Mouse (Mus musculus) retina, adult 2 months (tissue): ENCODE data around the gene Cops8.

Experiments used
- DNase-seq: peaks from one replicate; pipeline ENCODE4 v3.0.0-alpha.2; 2012; ENCODE audit warnings: low read depth, low spot score

Gene Cops8

DNA sequence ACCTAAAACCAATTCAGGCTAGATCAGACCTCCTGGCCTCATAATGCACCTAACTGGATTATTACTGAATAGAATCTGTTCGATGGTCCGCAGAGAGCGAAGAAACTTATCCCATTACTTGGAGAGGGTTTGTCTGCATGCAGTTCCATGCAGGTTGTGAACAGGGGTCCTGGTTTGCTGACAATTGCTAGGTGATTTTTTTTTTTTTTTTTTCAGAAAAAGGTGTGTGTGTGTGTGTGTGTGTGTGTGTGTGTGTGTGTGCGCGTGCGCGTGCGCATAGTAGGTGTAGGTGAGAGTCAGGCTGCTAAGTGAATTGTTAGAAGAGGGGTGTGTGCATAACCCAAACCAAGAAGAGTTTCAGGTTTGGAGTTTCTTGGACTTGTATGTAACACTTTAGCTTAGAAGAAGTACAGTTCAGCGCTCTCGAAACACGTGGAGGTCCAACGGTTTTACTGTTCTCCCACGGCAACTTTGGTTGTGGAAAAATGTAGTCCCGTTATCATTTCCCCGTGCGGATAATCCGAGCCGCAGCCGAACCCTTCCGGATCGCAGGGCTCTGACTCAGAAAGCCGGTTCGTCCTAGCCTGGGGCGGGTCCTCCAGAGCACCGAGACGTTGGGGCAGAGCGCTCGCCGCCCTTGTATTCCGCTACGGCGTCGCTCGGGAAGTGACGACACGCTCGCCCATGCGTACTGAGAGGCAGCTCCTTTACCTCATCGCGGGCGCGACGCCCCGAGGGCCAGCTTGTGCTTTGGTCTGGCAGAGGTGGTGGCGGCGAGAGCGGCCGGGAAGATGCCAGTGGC is at the start of gene Cops8:
TSS of gene Cops8 (plus strand) at position 223 of the 802 bp plus-strand sequence.
- DNase-seq = peak; percentile 95

DNA sequence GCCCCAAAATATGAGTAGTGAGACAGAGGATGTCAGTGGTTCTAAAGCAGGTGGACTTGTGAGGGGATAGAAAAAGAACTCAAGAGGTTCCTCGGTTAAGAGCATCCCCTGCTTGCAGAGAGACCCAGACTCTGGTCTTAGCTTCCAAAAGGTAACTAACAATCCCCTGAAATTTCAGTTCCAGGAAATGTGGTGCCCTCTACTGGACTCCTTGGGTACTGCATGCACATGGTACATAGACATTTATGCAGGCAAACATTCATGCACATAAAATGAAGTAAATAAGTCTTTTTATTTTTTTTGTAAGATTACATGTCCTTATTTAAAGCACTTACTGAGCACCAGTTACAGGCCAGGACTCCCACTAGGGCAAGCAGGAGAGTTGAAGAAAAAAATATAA is 45.6 kb upstream of the Cops8 start:
- no peak for DNase-seq

DNA sequence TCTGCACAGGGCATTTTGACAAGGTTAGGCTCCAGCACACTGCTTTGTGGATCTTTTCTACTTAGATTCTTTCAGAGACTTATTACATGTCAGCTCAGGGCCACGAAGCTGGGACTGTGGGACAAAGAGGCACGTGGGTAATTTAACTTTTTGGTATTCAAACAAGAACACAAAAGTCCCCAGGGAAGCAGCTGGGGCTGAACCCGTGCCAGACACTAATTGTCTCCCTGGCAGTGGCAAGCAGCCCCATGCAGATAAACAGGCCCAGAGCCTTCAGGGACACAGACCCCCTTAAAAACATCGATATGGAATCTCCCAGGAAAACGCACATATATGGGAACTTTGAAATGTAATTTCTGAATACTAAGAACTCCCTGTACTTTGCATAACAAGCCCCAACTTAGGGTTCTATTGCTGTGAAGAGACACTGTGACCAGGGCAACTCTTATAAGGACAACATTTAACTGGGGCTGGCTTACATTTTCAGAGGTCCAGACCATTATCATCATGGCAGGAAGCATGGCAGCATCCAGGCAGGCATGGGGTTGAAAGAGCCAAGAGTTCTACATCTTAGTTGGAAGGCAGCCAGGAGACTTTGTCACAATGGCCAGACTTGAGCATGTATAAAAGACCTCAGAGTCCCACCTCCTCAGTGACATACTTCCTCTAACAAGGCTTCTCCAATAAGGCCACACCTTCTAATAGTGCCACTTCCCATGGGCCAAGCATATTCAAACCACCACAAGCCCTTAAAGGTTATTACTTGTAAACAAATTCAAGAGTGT is 41.6 kb upstream of the Cops8 start:
- no peak for DNase-seq

DNA sequence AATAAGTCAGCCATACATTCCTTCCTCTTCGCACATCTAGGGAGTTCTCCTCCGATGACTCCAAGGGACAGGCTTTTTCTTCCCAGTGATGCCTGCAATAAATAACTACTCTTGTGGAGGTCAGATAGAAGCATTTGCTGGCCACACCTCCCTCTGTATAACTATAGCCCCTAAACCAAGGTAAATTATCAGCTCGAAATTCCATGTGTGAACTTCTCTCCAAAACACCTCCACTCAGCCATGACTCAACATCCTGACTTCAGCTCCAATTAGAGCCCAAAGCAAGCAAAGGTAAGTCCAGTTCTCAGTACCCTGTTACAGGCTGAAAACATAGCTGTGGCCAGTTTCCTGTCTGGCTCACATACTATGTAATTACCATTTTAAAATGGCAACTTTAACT is 38.8 kb upstream of the Cops8 start:
- no peak for DNase-seq

DNA sequence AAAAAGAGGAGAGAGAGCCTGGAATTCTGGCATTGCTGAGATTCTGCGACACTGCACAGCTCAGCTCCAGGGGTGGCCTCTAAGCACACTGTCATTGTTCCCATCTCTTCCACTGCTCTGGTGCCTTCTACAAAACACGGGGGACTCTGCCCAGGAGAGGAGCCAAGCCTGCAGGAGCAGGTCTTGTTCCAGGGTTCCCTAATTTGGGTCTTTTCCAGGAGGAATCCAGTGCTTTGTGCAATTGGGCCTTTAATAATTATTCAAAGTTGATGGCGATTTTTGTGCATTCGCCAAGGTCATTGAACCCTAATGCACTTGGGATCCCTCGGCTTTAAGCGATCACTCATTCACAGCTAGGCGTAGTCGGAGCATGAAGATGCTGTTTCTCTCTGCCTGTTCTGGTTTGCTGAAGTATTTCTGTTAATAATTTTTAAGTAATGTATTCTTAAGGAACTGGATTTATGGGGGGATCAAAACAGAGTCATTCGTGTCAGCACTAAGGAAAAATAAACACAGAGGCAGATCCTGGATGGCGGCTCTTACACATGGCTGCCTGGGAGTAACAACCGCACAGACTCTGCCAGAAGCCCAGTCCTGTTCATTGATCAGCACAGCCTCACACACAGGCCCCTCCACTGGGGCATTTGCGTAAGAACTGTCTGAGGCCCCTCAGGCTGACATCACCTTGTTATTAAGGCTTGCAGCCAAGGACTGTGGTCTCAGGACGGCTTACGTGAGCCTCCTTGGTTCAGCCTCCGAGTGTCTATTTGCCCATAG is 35.9 kb upstream of the Cops8 start:
- no peak for DNase-seq

DNA sequence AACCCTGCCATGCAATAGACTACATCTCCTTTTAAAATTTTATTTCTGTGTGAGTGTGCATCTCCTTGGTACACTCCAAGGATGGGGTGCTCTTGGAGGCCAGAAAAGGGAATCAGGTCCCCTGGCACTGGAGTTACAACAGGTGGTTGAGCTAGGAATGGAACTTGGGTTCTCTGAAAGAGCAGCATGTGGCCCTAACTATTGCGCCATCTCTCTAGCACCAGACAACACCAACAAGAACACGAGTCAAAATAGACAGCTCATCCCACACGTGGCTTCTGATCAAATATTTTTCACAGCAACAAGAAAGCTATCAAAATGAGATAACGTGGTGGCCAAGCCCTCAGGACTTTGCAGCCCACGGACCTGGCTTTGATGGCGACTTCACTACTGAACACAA is 28.9 kb upstream of the Cops8 start:
- DNase-seq = no peak

- DNase-seq = no peak
These were observed 27.9 kb upstream of the Cops8 start for GRCm38 (mm10) chr1:90574845-90575244.

GRCm38 (mm10) chr1:90577417-90577816 is 25.4 kb upstream of the Cops8 start:
- no peak for DNase-seq

- DNase-seq = no peak
These were observed 20.1 kb upstream of the Cops8 start for GRCm38 (mm10) chr1:90582635-90583034.

DNA sequence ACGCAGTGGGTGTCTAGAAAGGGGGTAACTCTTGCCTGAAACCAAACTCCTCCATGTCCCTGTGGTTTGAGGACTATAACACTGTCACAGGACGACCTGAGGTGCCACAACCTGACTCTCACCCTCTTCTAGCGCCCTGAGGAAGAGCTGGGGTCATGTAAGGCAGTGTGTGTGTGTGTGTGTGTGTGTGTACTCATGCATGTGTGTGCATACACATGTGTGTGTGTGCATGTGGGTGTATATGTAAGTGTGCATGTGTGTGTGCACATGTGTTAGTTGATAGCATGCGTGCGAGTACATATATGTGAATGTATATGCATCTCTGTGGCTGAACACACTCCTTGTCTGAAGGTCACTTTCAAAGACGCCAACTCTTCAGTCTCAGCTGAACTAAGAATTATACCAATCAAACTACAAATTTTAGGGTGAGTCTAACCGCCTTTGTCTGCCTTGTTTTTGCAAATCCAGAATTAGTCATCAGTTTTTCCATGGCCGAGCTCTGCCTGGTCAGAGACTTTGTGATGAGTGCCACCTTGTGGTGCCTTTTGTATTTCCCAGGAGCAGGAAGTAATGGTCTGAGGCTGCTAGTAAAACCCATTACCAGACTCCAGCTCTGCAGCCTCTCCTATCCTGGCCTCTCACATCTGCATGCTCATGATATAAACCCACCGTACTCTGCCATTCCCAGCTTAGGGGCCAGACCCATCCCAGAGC is 14.6 kb upstream of the Cops8 start:
- peak; percentile 25 for DNase-seq

GRCm38 (mm10) chr1:90590797-90591196 is 12.0 kb upstream of the Cops8 start:
- DNase-seq = no peak

- DNase-seq = peak; percentile 20
These were observed 10.0 kb upstream of the Cops8 start for GRCm38 (mm10) chr1:90592784-90593183.

DNA sequence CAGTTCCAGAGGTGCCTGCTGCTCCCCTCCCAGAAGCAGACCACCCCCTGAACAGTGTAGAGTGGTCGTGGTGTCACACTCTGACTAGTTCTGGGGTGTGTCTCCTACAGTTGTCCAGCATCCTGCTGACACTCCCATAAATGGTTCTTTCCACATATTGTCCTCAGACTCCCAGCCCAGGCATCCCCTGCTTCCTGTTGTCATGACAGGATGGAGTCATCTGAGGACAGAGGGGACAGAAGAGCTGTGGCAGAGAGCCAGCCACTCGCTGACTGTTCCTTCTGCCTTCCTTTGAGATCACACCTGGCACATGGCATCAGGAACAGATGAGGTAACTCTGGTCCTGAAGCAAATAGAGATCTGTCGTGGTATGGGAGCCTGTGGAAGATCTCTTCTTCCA is 3.6 kb upstream of the Cops8 start:
- no peak for DNase-seq

DNA sequence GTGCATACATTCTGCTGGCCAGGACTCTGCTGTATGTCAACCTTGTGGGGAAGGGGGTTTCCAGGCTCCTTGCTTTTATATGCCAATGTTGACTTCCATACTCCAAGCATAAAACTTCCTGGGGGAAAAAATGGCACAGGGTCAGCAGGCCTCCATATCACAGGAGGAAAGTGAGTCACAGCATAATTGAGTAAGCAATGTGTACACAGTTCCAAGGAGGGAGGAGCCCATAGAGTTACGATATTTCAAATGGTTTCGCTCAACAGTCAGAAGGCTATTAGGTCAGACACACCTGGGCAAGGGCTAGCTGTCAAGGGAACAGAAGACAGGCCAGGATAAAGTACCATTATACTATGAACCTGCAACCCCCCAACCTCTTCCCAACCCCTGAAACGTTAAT is 1.7 kb upstream of the Cops8 start:
- DNase-seq = no peak

DNA sequence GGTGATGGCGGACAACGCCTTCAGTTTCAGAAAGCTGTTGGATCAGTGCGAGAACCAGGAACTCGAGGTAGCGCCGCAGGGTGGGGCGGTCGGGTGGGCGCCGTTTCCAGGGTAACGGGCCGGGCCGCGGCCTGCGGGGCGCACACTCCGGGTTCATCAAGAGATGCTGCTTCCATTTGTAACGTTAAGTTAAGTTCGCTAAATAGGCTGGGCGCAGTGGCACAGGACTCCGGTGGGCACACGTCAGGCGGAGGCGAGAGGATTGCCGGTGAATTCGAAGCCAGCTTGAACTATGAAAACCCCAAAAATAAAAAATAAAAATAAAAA is 743 bp downstream of the Cops8 start:
- no peak for DNase-seq

DNA sequence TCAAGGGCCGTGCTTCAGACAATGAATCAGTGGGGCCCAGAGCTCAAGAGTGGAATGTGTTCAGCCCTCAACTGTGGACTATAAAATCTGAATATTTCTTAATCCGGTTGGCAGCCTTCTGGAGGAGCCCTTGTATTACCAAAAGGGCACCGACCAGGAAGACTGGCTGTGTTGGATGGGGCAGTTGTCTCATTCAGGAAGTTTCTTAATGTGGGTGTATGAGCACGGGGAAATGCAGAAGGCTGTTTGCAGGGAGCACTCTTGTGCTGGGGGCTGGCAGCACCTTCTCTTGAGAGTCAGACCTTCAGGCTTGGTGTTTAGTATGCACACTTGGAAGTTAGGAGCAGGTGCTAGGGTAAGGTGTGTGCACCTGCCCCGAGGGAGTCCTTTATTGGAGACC is 6.6 kb downstream of the Cops8 start:
- DNase-seq = no peak

GRCm38 (mm10) chr1:90617258-90617657 is 14.5 kb downstream of the Cops8 start:
- no peak for DNase-seq

GRCm38 (mm10) chr1:90633415-90634030 is 30.7 kb downstream of the Cops8 start:
- no peak for DNase-seq

- no peak for DNase-seq
These were observed 31.5 kb downstream of the Cops8 start for GRCm38 (mm10) chr1:90634205-90634745.

DNA sequence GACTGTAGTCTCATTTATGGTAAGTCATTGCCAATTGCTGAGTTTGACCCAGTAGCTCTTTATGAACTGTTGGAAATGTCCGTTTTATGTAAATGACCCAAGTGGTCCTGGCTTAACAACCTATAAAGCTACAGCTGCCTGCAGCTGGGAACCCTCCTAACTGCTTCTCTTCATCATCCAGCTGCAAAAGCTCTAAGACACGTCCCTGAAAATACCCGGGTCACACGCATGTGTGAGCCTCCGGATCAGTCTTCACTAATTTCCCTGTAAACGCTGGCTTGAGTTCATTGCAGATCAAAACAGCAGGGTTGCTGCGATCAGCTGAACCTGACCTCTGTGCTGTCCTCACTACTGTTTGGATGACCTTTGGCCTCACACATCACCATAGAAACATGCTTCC is 35.6 kb downstream of the Cops8 start:
- no peak for DNase-seq
